Mouse (Mus musculus): ENCODE results near the gene Scarb2. TPM values are rescaled to one million over a fixed set of nuclear protein-coding genes. Genes with fewer than 3 reads are reported as not detected.

Scarb2 gene
- total RNA-seq, 2 experiments from 2014 or later = 70.5 to 74.6 TPM

DNA sequence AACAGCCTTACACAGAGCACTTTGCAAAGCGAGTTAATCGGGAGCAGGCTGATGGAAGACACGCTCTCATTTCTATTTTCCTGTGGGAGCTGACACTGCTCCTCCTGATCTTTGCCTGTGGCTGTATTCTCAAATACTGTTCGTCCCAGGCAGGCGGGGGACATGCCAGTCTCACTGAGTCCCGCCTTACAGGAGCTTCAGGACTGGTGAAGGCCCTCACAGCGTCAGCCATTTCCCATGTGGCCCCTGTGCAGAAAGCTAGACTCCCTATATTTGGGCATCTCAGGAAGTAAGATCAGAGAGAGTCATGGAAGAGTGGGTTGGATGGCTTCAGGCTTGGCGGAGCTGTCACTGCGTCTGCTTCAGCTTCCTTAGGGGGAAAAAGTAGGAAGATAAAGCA, 103.8 kb downstream of the Scarb2 start:
- intact Hi-C loops (cut with DNase I) = no loop called here
- no peak for DNase-seq (ENCODE audit: low spot score)

- no peak for DNase-seq (ENCODE audit: low spot score)
- intact Hi-C loops (cut with DNase I) = loop anchor here (1.0 to 5.0 kb wide), 3 partner anchors 15 to 206 kb away; no protein-coding TSS in a partner anchor
Measured at GRCm38 (mm10) chr5:92398153-92398552, 108.5 kb downstream of the Scarb2 start.

- DNase-seq (ENCODE audit: low spot score) = no peak
- intact Hi-C loops (cut with DNase I) = loop anchor here (5.0 kb wide), 1 partner anchor 204 kb away; no protein-coding TSS in a partner anchor
Measured at GRCm38 (mm10) chr5:92396476-92396875, 110.2 kb downstream of the Scarb2 start.

- intact Hi-C loops (cut with DNase I) = loop anchor here (5.0 kb wide), 1 partner anchor 203 kb away; no protein-coding TSS in a partner anchor
Measured at GRCm38 (mm10) chr5:92395764-92396163, 110.9 kb downstream of the Scarb2 start.

GRCm38 (mm10) chr5:92393863-92394262, 112.8 kb downstream of the Scarb2 start:
- DNase-seq (ENCODE audit: low spot score) = no peak
- intact Hi-C loops (cut with DNase I) = no loop called here

More at GRCm38 (mm10) chr5:92395764-92396163, 110.9 kb downstream of the Scarb2 start:
- DNase-seq (ENCODE audit: low spot score) = no peak

GRCm38 (mm10) chr5:92392542-92392941, 114.1 kb downstream of the Scarb2 start:
- DNase-seq (ENCODE audit: low spot score) = no peak
- intact Hi-C loops (cut with DNase I) = no loop called here

Small RNA genes within 50 kb of the gene (microRNA-seq; reads per million reads assigned to microRNA genes)
- gene Mir6415 = not detected

Other genes starting within 250 kb of the Scarb2 start
- 10 to 100 TPM; 12.6 to 12.9 TPM for gene Naaa, start 228.7 kb downstream of the Scarb2 start, total RNA-seq (2021)
- 10 to 100 TPM; 11.2 to 12.3 TPM for gene Sdad1, start 196.4 kb downstream of the Scarb2 start, total RNA-seq (2021)
- 1 to 10 TPM; 1.7 to 2.6 TPM for gene Cxcl9, start 178.8 kb downstream of the Scarb2 start, total RNA-seq (2021)
- 100 to 1,000 TPM; 689 to 788 TPM for gene Art3, start 175.0 kb downstream of the Scarb2 start, total RNA-seq (2021)
- gene Cxcl10, start 157.9 kb downstream of the Scarb2 start, total RNA-seq (2021) = not detected
- gene Nup54, start 71.6 kb downstream of the Scarb2 start, total RNA-seq (2021) = 10 to 100 TPM; 16.5 to 17.0 TPM
- gene Fam47e, start 48.2 kb upstream of the Scarb2 start, total RNA-seq (2021) = not detected
- 1 to 10 TPM; 1.2 to 1.5 TPM for gene Stbd1, start 96.2 kb upstream of the Scarb2 start, total RNA-seq (2021)
- gene Ccdc158, start 168.4 kb upstream of the Scarb2 start, total RNA-seq (2021) = not detected
- 10 to 100 TPM; 32.7 to 33.9 TPM for gene Shroom3, start 176.6 kb upstream of the Scarb2 start, total RNA-seq (2021)